Mouse (Mus musculus) MEL (cell line): ENCODE measurements around the gene Igflr1.

Experiments used
- CHD2 ChIP-seq: IDR thresholded peaks from 2 replicates; pipeline ENCODE4 v1.6.1; 2011; ENCODE audit warnings: low read length, improper control_type of control experiment
- CTCF ChIP-seq, 3 experiments: IDR thresholded peaks in 2 of 3; conservative IDR thresholded peaks in 1 of 3; 2 replicates each; pipeline ENCODE4 v1.5.1; 2011 to 2012; ENCODE audit warnings: low read length in 3 of 3, low read depth in 2 of 3, mild to moderate bottlenecking in 2 of 3, improper control_type of control experiment in 1 of 3, inconsistent platforms in 1 of 3, mixed read lengths in 1 of 3, moderate library complexity in 1 of 3; ENCODE audit not compliant: control insufficient read depth in 1 of 3, insufficient read depth in 1 of 3, poor library complexity in 1 of 3, severe bottlenecking in 1 of 3
- EP300 ChIP-seq, 2 experiments: IDR thresholded peaks; 2 replicates each; pipeline ENCODE4 v1.6.1; 2011; ENCODE audit warnings: improper control_type of control experiment in 2 of 2, low read length in 2 of 2, low read depth in 1 of 2, mild to moderate bottlenecking in 1 of 2
- GATA1 ChIP-seq: IDR thresholded peaks from 2 replicates; pipeline ENCODE4 v1.6.1; 2011; ENCODE audit warnings: low read depth, low read length, improper control_type of control experiment
- KAT2A ChIP-seq: conservative IDR thresholded peaks from 2 replicates; pipeline ENCODE4 v1.6.1; 2012; ENCODE audit warnings: low read depth, low read length, improper control_type of control experiment, inconsistent platforms
- NRF1 ChIP-seq: IDR thresholded peaks from 2 replicates; pipeline ENCODE4 v1.6.1; 2014; ENCODE audit warnings: low read depth, mild to moderate bottlenecking, inconsistent platforms, low read length, improper control_type of control experiment, moderate library complexity; ENCODE audit not compliant: poor library complexity, insufficient read depth, severe bottlenecking
- POLR2A ChIP-seq, 2 experiments: IDR thresholded peaks; 2 replicates each; pipeline ENCODE4 v1.6.1; 2011 to 2012; ENCODE audit warnings: low read length in 2 of 2, mild to moderate bottlenecking in 2 of 2, control low read depth in 1 of 2, improper control_type of control experiment in 1 of 2, low read depth in 1 of 2, moderate library complexity in 1 of 2; ENCODE audit not compliant: control insufficient read depth in 1 of 2, insufficient read depth in 1 of 2, poor library complexity in 1 of 2

- TF ChIP-seq NRF1 (no peak), CHD2 (no peak), GATA1 (no peak), EP300 (IDR thresholded peaks at IDR 0.05; ENCODE audit: low read depth in 1 of 2, low read length in 2 of 2) (no peak), POLR2A (IDR thresholded peaks at IDR 0.05; ENCODE audit: control insufficient read depth in 1 of 2, insufficient read depth in 1 of 2, low read depth in 1 of 2, low read length in 2 of 2, poor library complexity in 1 of 2) (no peak; a peak in 1 of 4 replicates), CTCF (IDR thresholded peaks at IDR 0.05 in 2 of 3, conservative IDR thresholded peaks at IDR 0.05 in 1 of 3; ENCODE audit: control insufficient read depth in 1 of 3, insufficient read depth in 1 of 3, low read depth in 2 of 3, low read length in 3 of 3, poor library complexity in 1 of 3, severe bottlenecking in 1 of 3) (no peak), KAT2A (no peak)
These were observed 19.9 kb downstream of the Igflr1 start for GRCm38 (mm10) chr7:30585170-30585569.
